Mouse (Mus musculus) WW6 (cell line): ENCODE measurements around the gene Tnfrsf18.

Experiments used
- DNase-seq: peaks from one replicate; pipeline ENCODE4 v3.0.0-alpha.2; 2013; ENCODE audit warnings: low read depth, low spot score

Tnfrsf18 gene

DNA sequence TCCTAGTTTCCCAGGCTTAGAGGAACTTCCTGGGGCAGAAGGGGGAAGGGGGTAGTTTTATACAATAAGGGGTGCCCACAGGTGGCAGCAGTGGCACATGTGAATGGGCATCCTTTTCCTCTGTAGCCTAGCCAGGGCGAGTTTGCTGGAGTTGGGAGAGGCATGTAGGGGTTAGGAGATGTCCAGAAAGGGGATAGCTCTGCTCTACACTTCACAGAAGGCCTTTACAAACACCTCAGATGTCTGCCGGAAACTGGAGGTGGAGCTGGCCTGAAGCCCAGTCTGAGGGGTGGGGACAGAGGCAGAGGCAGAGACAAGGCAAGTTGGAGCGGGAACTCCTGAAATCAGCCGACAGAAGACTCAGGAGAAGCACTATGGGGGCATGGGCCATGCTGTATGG lies at the start of gene Tnfrsf18:
Tnfrsf18 (plus strand) TSS at position 152 of the 400 bp plus-strand sequence.
- DNase-seq = no peak

DNA sequence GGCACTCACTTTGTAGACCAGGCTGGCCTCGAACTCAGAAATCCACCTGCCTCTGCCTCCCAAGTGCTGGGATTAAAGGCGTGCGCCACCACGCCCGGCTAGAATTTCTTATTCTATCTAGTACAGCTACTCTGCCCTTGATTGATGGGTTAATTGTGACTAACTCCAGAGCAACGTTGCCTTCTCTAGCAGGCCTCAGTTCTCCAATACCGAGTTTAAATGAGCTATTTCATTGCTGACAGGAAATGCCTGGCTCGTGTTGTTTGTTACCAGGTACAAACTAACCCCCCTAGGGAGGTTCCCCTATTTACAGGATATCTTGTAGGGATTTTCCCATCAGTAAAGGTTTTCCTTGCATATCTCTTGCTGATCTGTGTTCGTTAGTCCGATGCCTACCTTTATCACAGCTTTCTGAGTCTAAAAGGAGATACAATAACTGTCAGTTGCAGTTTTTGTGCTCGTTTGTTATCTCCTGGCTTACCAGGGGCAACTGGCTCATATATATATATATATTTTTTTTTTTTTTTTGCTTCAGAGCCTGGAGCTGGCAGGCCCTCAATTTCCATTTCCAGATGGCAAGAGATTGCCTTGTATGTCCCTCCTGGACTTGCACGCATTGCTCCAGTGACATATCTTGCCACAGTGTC lies 44.4 kb upstream of the Tnfrsf18 start:
- DNase-seq = no peak

DNA sequence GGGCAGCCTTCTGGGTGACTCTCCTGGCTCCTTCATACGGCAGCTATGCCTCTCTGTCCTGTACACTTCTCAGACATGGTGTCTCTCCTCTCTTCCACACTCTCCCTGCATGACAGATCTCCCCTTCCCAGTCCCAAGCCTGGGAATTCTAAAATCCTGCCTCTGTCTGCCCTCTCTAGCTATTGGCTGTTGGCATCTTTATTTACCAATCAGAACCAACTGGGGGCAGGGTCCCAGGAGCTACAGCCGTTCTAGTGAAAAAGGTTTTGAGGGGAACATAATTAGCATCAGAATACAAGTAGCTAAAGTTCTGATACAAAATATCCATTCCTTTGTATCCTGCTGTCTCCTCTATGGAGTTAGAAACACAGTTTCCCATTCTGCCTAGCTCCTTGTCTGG lies 42.2 kb upstream of the Tnfrsf18 start:
- no peak for DNase-seq

DNA sequence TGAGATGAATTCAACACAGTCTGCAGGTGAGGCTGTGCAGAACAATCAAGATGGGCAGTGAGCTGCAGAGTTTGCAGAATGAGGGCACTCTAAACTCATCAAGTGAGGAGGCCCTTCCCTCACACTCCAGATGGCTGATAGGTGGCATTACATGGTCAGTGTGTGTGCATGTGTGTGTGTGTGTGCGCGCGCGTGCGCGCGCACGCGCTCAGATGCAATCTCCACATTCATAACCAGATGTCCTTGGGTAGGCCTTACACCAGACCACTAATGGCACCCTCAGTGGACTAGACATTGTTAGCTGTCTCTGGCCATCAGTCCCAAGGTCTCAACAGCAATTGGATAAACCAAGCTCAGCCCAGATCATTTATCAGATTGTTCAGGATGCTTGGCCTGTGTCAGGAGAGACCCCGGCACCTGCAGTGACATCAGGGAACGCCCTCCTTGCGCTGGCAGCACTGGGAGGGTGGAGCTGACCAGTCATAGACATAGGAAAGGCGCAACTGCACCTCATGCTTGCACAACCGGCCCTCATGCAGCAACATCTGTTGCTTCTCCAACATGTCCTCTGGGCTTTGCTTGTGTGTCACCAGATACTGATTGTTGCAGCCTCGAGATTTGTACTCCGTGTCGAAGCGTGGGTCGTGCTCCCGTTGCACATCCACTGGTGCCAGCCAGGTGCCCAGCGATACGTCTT lies 34.6 kb upstream of the Tnfrsf18 start:
- no peak for DNase-seq

DNA sequence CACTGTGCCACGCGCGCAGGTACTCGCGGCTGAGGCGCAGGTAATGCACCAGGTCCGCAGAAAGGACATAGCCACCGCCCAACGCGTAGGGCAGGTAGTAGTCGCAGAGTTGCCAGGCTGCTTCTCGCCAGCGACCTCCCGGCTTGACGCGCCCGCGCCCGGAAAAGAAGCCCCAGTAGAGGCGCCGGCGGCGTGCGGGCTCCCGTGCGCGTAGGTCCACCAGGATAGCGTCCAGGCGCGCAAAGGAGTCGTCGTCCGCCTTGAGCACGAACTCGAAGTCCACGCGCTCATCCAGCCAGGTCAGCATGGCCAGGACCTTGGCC lies 34.1 kb upstream of the Tnfrsf18 start:
- DNase-seq = no peak

DNA sequence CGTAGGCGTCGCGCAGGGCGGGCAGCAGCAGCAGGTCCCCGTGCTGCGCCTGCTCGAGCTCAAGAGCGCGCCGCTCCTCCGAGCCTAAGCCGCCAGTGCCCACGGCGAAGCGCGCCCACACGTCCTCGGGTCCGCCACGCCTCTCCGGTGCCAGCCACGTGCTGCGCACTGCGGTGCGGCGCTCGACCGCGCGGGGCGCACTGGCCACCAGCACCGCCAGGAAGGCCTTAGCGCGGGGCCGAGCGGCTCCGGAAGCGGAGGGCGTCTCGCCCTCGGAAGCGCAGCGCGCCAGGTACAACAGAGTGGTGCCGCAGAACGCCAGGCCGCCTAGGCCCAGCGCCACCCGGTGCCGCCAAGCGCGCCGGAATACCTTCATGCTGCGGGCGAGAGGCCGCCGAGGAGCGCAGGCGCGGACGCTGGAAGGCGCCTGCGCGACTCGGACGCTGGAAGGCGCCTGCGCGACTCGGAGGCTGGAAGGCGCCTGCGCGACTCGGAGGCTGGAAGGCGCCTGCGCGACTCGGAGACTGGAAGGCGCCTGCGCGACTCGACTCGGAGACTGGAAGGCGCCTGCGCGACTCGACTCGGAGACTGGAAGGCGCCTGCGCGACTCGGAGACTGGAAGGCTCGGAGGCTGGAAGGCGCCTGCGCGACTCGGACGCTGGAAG lies 33.6 kb upstream of the Tnfrsf18 start, which contains the start of the genes B3galt6 and Sdf4:
B3galt6 (minus strand) TSS at position 409 of the 665 bp plus-strand sequence.
Sdf4 (plus strand) TSS at position 632 of the 665 bp plus-strand sequence.
- DNase-seq = peak; percentile 68

DNA sequence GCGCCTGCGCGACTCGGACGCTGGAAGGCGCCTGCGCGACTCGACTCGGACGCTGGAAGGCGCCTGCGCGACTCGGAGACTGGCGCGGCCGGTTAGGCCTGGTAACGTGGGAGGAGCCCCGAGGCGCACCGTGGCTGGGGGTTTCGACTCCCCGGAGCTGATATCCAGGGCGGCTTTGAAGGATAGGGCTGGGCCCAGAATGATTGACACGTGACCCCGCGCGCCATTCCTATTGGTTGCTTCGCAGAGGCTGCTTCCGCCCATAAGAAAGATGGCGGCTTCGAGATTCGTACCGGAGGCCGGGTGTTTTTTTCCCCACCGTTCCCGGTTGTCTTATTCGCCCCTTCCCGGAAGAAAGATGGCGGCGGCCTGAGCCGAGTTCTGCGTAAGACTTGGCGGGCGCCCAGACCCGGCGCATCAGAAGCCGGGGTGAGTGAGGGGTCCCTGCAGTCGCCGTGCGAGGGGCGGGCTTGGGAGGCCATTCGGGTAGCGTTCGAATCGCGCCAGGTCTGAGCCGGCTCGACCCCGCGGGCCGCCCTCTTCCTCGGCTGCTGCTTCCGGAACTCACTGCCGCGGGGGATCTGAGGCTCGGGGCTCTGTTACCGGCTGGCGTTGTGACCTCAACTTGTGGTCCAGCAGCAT lies 32.9 kb upstream of the Tnfrsf18 start:
- DNase-seq = no peak

DNA sequence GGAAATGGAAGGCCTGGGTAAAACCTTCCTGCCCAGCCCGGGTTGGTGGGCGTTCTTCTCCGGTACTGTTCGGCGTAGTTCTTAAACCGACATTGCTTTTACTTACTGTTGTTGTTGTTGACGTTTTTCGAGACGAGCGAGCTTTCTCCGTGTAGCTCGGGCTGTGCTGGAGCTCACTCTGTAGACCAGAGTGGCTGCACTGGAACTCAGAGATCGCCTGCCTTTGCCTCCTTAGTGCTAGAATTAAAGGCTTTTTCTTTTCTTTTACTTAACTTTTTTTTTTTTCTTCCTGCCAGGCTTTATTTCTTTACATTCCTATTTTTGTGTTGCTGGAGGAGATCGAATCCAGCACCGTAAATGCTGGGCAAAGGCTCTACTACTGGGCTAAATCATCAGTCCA lies 32.4 kb upstream of the Tnfrsf18 start:
- DNase-seq = no peak

DNA sequence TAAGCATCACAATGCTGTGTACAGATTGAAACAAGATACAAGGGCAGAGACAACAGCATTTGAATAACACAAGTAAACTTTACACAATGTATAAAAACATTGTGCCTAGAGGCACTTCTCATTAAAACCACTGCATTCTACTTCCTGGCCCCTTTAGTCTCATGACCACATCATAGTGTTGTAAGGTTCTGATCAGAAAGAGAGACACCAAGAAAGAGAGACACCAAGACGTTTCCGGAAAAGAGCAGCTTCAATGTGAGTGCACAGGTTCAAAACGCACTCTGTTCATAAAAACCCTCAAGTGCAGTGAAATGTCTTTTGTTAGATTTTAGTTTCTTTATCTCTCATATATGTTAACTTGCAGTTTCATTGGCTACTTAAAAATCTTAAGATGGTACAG lies 21.9 kb upstream of the Tnfrsf18 start:
- DNase-seq = no peak

DNA sequence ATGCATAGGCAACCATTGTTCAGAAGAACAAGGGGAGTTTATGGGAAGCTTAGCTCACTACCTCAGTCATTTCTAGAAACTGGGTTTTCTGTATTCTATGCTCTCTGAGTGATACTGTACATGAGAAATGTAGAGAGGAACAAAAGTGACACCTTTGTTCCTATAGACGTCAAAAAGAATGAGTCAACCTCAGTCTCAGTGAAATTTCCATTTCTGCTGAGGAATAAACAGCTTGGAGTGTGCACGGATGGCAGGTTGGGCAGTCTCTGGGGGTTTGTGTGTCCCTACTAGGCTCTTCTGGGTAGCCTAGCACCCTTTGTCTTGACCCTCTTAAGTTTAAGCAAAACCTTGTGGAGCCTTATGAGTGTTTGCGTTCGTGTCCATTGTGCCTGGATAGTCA lies 17.6 kb upstream of the Tnfrsf18 start:
- DNase-seq = no peak

DNA sequence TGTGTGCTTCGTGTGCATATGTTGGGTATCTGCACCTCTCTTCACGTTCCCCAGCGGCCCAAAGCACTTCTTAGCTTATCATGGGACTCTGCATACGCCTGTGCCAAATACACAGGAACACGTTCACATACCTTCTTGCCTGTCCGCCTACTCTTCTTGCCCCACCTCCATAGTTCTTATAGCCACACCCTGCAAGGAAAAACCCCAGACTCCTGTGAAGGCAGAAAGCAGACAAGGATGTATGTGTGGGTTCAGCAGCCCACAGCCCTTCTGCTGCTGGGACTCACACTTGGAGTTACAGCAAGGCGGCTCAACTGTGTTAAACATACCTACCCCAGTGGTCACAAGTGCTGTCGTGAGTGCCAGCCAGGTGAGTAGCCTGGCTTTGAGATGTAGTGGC lies 12.3 kb upstream of the Tnfrsf18 start, which contains the start of gene Tnfrsf4:
Tnfrsf4 (plus strand) TSS at position 207 of the 400 bp plus-strand sequence.
- no peak for DNase-seq

DNA sequence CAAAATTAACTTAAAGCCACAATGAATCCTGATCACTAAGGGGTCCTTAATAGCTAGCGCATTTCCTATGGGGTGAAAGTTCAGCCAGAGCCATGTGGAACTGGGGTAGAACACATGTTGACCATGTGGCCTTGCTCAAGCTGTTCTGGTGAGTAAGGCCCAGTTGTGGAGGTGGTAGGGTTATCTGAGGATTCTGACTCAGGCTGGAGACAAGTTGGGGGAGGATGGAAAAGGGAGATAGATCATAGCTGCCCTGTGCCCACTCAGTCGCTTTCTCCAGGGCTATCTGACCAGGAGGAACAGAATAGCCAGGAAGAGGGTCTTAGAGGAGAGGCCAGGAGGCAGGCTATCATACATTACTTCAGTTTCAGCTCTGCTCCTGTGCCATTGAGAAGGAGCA lies 11.5 kb upstream of the Tnfrsf18 start:
- no peak for DNase-seq

DNA sequence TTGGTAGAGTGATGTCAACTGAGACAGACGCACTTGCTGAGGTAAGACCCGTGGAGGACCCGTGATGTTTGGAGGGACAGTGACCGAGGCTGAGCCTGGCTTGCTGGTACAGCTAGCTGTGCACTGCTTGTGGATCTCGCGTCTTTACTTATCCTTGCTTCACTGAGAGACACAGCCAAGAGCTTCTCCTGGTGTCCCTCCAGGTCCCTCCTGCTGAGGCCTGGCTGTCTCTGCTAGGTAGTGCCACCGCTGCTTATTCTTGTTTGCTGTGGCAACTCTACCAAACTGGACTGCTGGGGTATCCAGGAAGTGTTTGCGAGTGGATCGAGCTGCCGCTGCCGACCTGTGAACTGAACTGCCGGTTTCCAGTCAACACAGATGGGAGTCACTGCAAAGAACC lies 6.2 kb upstream of the Tnfrsf18 start:
- DNase-seq = no peak

DNA sequence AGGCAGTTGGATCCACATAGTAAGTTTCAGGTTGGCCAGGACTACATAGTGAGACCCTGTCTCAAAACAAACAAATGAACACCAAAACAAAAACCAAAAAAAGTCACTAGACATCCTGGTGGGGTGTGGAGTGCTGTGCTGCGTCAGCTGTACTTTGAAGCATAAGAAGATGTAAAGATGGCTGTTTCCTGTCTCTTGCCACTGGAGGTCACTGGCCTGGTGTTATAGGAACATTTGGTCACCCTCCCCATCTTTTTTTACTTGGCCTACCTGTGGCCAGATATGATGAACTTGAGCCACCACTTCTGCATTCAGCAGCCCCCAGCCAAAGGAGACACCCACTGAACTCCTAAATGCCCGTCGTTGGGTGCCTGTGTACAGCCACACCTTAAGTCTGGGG lies 4.6 kb upstream of the Tnfrsf18 start:
- DNase-seq = no peak

DNA sequence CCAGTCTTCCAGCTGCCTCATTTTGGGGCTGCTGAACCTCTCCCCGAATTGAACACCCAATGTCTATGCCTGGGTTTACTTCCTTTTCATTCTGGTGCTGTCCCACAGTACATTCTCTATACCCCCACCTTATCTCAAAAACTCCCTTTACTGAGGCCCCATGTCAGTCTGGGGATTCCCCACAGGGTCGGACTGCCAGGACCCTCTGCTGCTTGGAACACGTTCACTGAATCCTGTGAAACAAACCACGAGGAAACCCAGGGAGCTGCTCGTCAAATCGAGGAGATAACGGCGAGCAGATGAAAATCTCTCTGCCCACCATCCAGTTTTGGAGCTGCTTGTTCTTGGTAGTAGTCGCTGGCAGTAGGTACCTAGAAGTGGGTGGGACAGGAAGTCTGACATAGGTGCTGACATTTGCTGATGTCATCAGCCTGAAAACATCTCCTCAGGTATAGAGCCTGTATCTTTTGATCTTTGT lies 4.0 kb upstream of the Tnfrsf18 start:
- DNase-seq = no peak

DNA sequence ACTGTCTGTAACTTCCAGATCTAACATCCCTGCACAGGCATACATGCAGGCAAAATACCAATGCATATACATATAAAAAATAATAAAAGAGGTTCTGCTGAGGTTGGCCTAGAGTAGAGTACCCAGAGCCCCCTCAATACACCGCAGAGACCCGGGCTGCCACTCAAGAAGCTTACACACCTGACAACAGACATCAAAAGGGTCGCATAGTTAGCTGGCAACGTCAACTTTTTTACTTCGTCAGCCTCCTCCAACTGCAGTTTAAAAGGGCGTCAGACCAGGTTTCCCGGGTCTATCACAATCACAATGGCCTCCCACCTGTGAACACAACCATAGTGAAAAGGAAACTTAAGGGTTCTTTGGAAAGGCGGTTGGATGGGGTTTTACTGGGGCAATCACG lies 2.4 kb upstream of the Tnfrsf18 start:
- DNase-seq = no peak

DNA sequence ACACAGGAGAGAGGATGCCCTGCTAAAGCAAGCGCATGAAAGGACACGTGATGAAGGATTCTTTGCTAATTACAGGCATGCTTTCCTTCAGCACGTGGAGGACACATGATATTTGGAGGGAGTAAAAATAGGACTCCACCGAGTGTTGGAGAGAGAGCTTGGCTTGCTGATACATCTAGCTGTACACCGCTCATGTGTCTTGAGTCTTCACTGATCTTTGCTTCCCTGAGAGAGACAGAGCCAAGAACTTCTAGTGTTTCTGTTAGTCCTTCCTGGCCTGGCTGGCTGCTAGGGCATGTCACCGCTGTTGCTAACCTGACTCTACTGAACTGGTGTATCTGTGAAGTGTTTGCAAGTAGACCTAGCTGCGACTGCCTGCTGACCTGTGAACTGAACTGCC lies 1.8 kb upstream of the Tnfrsf18 start:
- DNase-seq = no peak

DNA sequence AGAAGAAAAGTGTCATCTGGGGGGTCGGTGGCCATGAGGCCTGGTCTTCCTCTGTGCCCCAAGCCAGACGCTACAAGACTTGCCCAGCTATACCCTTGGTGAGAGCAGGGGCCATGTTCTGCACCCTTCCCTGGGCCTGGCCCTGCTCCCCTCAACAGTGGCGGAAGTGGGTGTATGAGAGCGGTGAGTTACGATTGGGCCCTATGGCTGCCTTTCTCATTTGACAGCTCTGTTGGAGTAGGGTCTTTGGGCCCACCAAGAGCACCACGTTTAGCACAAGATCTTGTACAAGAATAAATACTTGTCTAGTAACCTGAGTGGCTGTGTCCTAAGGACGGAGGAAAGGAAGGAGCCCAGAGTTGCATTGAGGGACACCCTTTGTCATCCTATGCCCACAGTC lies 2.6 kb downstream of the Tnfrsf18 start:
- DNase-seq = no peak

DNA sequence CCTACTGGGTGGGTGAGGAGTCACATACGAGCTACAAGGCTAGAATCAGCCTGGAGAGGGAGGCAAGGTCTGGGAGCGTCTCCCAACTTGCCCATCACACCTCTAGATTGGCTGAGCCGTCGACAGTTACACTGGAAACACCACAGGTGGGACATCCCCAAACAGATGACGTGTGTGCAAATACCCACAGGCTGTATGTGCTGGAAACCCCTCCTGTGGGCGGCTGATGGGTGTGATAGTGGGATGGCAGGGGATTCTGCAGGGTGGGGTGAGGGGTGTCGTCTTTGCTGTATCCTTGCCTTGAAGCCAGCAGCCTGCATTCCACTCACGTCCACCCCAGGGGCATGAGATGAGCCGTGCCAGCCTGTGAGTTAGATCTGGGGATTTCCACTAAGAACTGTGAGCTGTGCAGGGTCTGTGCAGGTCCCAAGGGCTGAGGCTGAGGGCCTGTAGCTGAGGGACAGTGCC lies 4.7 kb downstream of the Tnfrsf18 start:
- no peak for DNase-seq

DNA sequence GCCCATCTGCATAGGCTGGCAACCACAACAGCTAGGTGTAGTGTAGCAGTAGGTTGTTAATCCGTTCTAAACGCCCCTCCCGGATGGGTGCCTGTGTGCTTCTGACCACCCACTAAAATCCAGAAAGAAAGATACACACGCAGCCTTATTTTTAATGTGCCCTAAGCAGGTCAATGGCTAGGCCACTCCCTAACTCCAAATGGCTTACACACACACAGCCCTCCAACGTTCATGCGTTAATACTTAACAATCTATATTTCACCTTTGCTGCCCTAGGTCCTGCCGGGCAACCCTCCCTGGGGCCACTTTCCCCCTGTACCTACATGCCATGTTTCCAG lies 5.3 kb downstream of the Tnfrsf18 start:
- DNase-seq = no peak

DNA sequence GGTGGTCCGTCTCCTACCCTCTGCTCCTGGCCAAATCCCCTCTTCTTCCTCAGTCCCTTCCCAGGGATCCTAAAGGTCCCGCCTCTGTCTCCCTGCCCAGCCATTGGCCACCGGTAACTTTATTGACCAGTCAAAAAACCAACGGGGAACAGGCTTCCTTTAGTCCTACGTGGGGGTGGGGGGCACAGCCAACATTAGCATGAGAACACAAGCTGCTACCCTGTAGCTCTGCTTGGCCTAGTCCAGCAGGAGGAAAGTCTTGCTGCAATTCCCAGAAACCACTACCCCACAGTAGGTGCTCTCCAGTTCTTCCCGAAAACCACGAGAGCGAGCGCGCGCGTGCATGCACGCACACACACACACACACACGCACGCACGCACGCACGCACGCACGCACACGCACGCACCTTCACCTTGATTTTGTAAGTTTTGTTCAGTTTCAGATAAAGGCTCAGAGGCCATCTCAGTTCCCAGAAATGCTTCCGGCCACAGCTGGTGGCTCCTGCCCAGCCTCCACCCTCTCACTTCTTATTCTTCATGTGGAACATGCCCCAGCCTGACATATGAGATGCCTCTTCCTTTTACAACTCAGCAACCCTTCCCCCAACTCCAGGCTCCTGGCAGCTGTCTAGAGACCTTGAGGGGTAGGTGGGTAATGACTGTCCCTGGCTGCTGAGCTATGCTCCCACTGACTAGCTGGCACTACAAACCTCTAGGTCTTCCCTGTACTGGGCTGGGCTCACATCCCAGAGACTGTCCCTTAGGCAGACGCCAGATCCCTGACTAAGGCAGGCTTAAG lies 5.8 kb downstream of the Tnfrsf18 start:
- peak; percentile 61 for DNase-seq
